Mouse (Mus musculus) B cell, adult 62 days (primary cell): ENCODE data around the gene 1810024B03Rik. TPM values are rescaled to one million over a fixed set of nuclear protein-coding genes. Genes with fewer than 3 reads are reported as not detected.

Source experiments
- total RNA-seq: library from RNA; stranded (reverse); gene quantifications from 4 replicates; pipeline ENCODE4 v1.2.4, GENCODE M21; 2023

Gene 1810024B03Rik
- 1.9 to 3.0 TPM (median 2.5 TPM) in 4 replicates for total RNA-seq

GRCm38 (mm10) chr2:127207547-127208451 is at the start of gene 1810024B03Rik, which contains the start of gene Snrnp200:
Gene 1810024B03Rik, minus strand, starts transcription at chr2:127208280.
Gene Snrnp200, plus strand, starts transcription at chr2:127208386.

GRCm38 (mm10) chr2:127247592-127248333 is 39.7 kb upstream of the 1810024B03Rik start, which contains the start of the genes Ciao1 and Tmem127:
Gene Ciao1, minus strand, starts transcription at chr2:127247816.
Gene Tmem127, plus strand, starts transcription at chr2:127247908.

GRCm38 (mm10) chr2:127143158-127144063 is 64.7 kb downstream of the 1810024B03Rik start, which contains the start of gene Itpripl1:
Gene Itpripl1, minus strand, starts transcription at chr2:127143442.

Other genes starting within 250 kb of the 1810024B03Rik start
- 23.6 to 30.9 TPM (median 26.6 TPM) in 4 replicates for gene Ap4e1, start 199.6 kb downstream of the 1810024B03Rik start, total RNA-seq
- gene Blvra, start 137.6 kb downstream of the 1810024B03Rik start, total RNA-seq = 10.8 to 14.6 TPM (median 13.0 TPM) in 4 replicates
- 7.4 to 11.7 TPM (median 10.0 TPM) in 4 replicates for gene Ncaph, start 74.3 kb downstream of the 1810024B03Rik start, total RNA-seq
- 15.1 to 16.3 TPM (median 15.6 TPM) in 4 replicates for gene Itpripl1, start 64.8 kb downstream of the 1810024B03Rik start, total RNA-seq
- 170 to 177 TPM (median 172 TPM) in 4 replicates for gene Snrnp200, start 106 bp upstream of the 1810024B03Rik start, total RNA-seq
- gene Ciao1, start 39.5 kb upstream of the 1810024B03Rik start, total RNA-seq = 33.5 to 43.6 TPM (median 40.7 TPM) in 4 replicates
- gene Tmem127, start 39.6 kb upstream of the 1810024B03Rik start, total RNA-seq = 40.4 to 47.7 TPM (median 43.5 TPM) in 4 replicates
- gene Stard7, start 61.9 kb upstream of the 1810024B03Rik start, total RNA-seq = 80.8 to 89.9 TPM (median 85.5 TPM) in 4 replicates
- 510 to 733 TPM (median 603 TPM) in 4 replicates for gene Dusp2, start 127.9 kb upstream of the 1810024B03Rik start, total RNA-seq
- 0.70 to 1.0 TPM (median 0.82 TPM) in 4 replicates for gene Astl, start 130.4 kb upstream of the 1810024B03Rik start, total RNA-seq
- gene Adra2b, start 154.9 kb upstream of the 1810024B03Rik start, total RNA-seq = 0.15 TPM in 2 of 4 replicates, not detected in the others
- 0.29 to 0.69 TPM (median 0.64 TPM) in 3 of 4 replicates, not detected in the other for gene Gpat2, start 216.9 kb upstream of the 1810024B03Rik start, total RNA-seq
- gene Fahd2a, start 236.3 kb upstream of the 1810024B03Rik start, total RNA-seq = 9.5 to 16.4 TPM (median 11.3 TPM) in 4 replicates